Mouse (Mus musculus): ENCODE results near the gene Fars2.

GRCm38 (mm10) chr13:36431974-36432518 lies 314.8 kb downstream of the Fars2 start:
- TF ChIP-seq CTCF (IDR thresholded peaks at IDR 0.05; ENCODE audit: borderline replicate concordance, insufficient read depth, low read depth, low read length) = no peak
- TF ChIP-seq POLR2A (IDR thresholded peaks at IDR 0.05; ENCODE audit: borderline replicate concordance, insufficient read depth, low read length) = no peak
